Mouse (Mus musculus): ENCODE data around the gene Bag6. TPM values are rescaled to one million over a fixed set of nuclear protein-coding genes. Genes with fewer than 3 reads are reported as not detected.

The Bag6 gene
- polyA plus RNA-seq, 1 experiment from 2014 or later = 75.7 TPM

DNA sequence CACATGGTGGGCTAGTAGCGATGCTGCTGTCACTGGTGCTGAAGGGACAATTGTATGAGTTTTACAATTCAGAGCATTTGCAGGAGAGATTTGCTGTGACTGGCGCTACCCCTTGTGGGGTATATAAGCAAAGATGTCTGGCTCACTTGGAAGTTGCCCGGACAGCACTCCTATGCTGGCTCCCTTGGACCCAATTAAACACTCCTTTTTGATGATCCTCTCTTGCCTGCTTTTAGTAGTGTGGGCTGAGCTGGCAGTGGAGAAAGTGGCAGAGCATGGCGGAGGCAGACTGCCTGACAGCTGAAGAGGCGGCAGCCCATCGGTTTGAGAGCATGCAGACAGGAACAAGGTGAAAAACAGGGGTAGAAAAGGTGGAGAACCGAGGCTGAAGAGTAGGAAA, 32.8 kb downstream of the Bag6 start:
- WGBS = 88% methylated on average over 7 of the region's 7 CpGs
- Histone ChIP-seq H3K9me3 (replicated peaks; ENCODE audit: control insufficient read depth, low read length, poor library complexity, severe bottlenecking) (no peaks in the 10 kb centered on the region), H3K27me3 (ENCODE audit: control insufficient read depth, insufficient read depth, low read depth, low read length) (no peaks in the 10 kb centered on the region), H3K4me2 (ENCODE audit: low read length) (no peak overlapping the region), H3K27ac (ENCODE audit: low read length) (no peak overlapping the region), H3K4me1 (ENCODE audit: control insufficient read depth, insufficient read depth, low read length) (peaks cover 16% of the 10 kb centered on the region), H3K4me3 (ENCODE audit: low read depth, low read length) (no peak overlapping the region), H3K36me3 (ENCODE audit: control insufficient read depth, insufficient read depth, low read length) (no peaks in the 10 kb centered on the region), H3K9ac (ENCODE audit: low read depth, low read length) (no peak overlapping the region)
- ATAC-seq = no peak

- no peaks in the 10 kb centered on the region for H3K27me3 ChIP-seq (ENCODE audit: control insufficient read depth, insufficient read depth, low read depth, low read length)
- H3K9ac ChIP-seq (ENCODE audit: low read depth, low read length) = no peak overlapping the region
- no peak overlapping the region for H3K27ac ChIP-seq (ENCODE audit: low read length)
- H3K4me3 ChIP-seq (ENCODE audit: low read depth, low read length) = no peak overlapping the region
- WGBS = 18% methylated on average over 4 of the region's 4 CpGs
- H3K4me1 ChIP-seq (ENCODE audit: control insufficient read depth, insufficient read depth, low read length) = peaks cover 10% of the 10 kb centered on the region
- no peaks in the 10 kb centered on the region for H3K9me3 ChIP-seq (replicated peaks; ENCODE audit: control insufficient read depth, low read length, poor library complexity, severe bottlenecking)
- no peaks in the 10 kb centered on the region for H3K36me3 ChIP-seq (ENCODE audit: control insufficient read depth, insufficient read depth, low read length)
- ATAC-seq = no peak
- H3K4me2 ChIP-seq (ENCODE audit: low read length) = no peak overlapping the region
These were observed 33.7 kb downstream of the Bag6 start for GRCm38 (mm10) chr17:35168541-35169207.

- no peaks in the 10 kb centered on the region for H3K4me1 ChIP-seq (ENCODE audit: control insufficient read depth, insufficient read depth, low read length)
- no peak overlapping the region for H3K4me2 ChIP-seq (ENCODE audit: low read length)
- H3K9ac ChIP-seq (ENCODE audit: low read depth, low read length) = no peak overlapping the region
- H3K27ac ChIP-seq (ENCODE audit: low read length) = no peak overlapping the region
- no peaks in the 10 kb centered on the region for H3K9me3 ChIP-seq (replicated peaks; ENCODE audit: control insufficient read depth, low read length, poor library complexity, severe bottlenecking)
- WGBS = 67% methylated on average over 11 of the region's 11 CpGs
- no peak for ATAC-seq
- H3K36me3 ChIP-seq (ENCODE audit: control insufficient read depth, insufficient read depth, low read length) = no peaks in the 10 kb centered on the region
- H3K4me3 ChIP-seq (ENCODE audit: low read depth, low read length) = no peak overlapping the region
- H3K27me3 ChIP-seq (ENCODE audit: control insufficient read depth, insufficient read depth, low read depth, low read length) = no peaks in the 10 kb centered on the region
These were observed 37.7 kb downstream of the Bag6 start for GRCm38 (mm10) chr17:35172445-35173234.

DNA sequence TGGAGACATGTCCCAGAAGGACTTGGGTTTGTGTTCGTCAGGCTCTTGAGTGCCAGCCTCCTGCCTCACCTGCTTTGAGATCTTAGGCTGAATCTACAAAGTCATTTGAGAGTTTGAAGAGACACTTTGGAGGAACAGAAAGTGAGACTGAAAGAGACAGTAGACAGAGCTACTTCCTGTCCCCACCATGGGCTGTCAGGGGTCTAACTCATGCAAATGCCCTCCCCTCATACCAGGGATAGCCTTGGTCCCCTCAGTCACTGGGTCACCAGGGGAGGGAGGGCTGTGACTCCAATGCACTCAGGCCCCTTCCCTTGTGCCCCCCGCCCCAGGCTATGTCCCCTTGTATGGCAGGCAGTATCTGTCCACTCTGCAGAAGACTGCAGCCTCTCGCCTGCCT, 38.4 kb downstream of the Bag6 start:
- H3K4me2 ChIP-seq (ENCODE audit: low read length) = no peak overlapping the region
- H3K36me3 ChIP-seq (ENCODE audit: control insufficient read depth, insufficient read depth, low read length) = no peaks in the 10 kb centered on the region
- H3K4me1 ChIP-seq (ENCODE audit: control insufficient read depth, insufficient read depth, low read length) = no peaks in the 10 kb centered on the region
- ATAC-seq = no peak
- H3K27me3 ChIP-seq (ENCODE audit: control insufficient read depth, insufficient read depth, low read depth, low read length) = no peaks in the 10 kb centered on the region
- 82% methylated on average over 3 of the region's 3 CpGs for WGBS
- no peak overlapping the region for H3K9ac ChIP-seq (ENCODE audit: low read depth, low read length)
- no peaks in the 10 kb centered on the region for H3K9me3 ChIP-seq (replicated peaks; ENCODE audit: control insufficient read depth, low read length, poor library complexity, severe bottlenecking)
- no peak overlapping the region for H3K4me3 ChIP-seq (ENCODE audit: low read depth, low read length)
- no peak overlapping the region for H3K27ac ChIP-seq (ENCODE audit: low read length)

GRCm38 (mm10) chr17:35174201-35174977, 39.4 kb downstream of the Bag6 start:
- Histone ChIP-seq H3K4me3 (ENCODE audit: low read depth, low read length) (no peak overlapping the region), H3K27me3 (ENCODE audit: control insufficient read depth, insufficient read depth, low read depth, low read length) (no peaks in the 10 kb centered on the region), H3K36me3 (ENCODE audit: control insufficient read depth, insufficient read depth, low read length) (no peaks in the 10 kb centered on the region), H3K27ac (ENCODE audit: low read length) (no peak overlapping the region), H3K4me2 (ENCODE audit: low read length) (no peak overlapping the region), H3K4me1 (ENCODE audit: control insufficient read depth, insufficient read depth, low read length) (no peaks in the 10 kb centered on the region), H3K9ac (ENCODE audit: low read depth, low read length) (no peak overlapping the region), H3K9me3 (replicated peaks; ENCODE audit: control insufficient read depth, low read length, poor library complexity, severe bottlenecking) (no peaks in the 10 kb centered on the region)
- ATAC-seq = no peak
- WGBS = 80% methylated on average over 8 of the region's 8 CpGs

- no peak overlapping the region for H3K27ac ChIP-seq (ENCODE audit: low read length)
- no peaks in the 10 kb centered on the region for H3K4me1 ChIP-seq (ENCODE audit: control insufficient read depth, insufficient read depth, low read length)
- no peak overlapping the region for H3K4me3 ChIP-seq (ENCODE audit: low read depth, low read length)
- H3K27me3 ChIP-seq (ENCODE audit: control insufficient read depth, insufficient read depth, low read depth, low read length) = no peaks in the 10 kb centered on the region
- no peaks in the 10 kb centered on the region for H3K9me3 ChIP-seq (replicated peaks; ENCODE audit: control insufficient read depth, low read length, poor library complexity, severe bottlenecking)
- 69% methylated on average over 6 of the region's 6 CpGs for WGBS
- no peak overlapping the region for H3K9ac ChIP-seq (ENCODE audit: low read depth, low read length)
- H3K36me3 ChIP-seq (ENCODE audit: control insufficient read depth, insufficient read depth, low read length) = no peaks in the 10 kb centered on the region
- H3K4me2 ChIP-seq (ENCODE audit: low read length) = no peak overlapping the region
- ATAC-seq = no peak
These were observed 40.4 kb downstream of the Bag6 start for GRCm38 (mm10) chr17:35175382-35175781.

GRCm38 (mm10) chr17:35175968-35176367, 41.0 kb downstream of the Bag6 start, which contains the start of gene Aif1:
Aif1 (minus strand) TSS chr17:35176068.
- H3K36me3 ChIP-seq (ENCODE audit: control insufficient read depth, insufficient read depth, low read length) = no peaks in the 10 kb centered on the region
- H3K9ac ChIP-seq (ENCODE audit: low read depth, low read length) = no peak within 1 kb of the TSS
- H3K4me3 ChIP-seq (ENCODE audit: low read depth, low read length) = no peak within 1 kb of the TSS
- no peak within 1 kb of the TSS for H3K27ac ChIP-seq (ENCODE audit: low read length)
- no peaks in the 10 kb centered on the region for H3K27me3 ChIP-seq (ENCODE audit: control insufficient read depth, insufficient read depth, low read depth, low read length)
- H3K4me2 ChIP-seq (ENCODE audit: low read length) = no peak within 1 kb of the TSS
- 29% methylated on average over 2 of the region's 2 CpGs for WGBS
- no peak for ATAC-seq
- no peaks in the 10 kb centered on the region for H3K9me3 ChIP-seq (replicated peaks; ENCODE audit: control insufficient read depth, low read length, poor library complexity, severe bottlenecking)
- H3K4me1 ChIP-seq (ENCODE audit: control insufficient read depth, insufficient read depth, low read length) = no peaks in the 10 kb centered on the region

- H3K4me1 ChIP-seq (ENCODE audit: control insufficient read depth, insufficient read depth, low read length) = no peaks in the 10 kb centered on the region
- ATAC-seq = no peak
- no peak overlapping the region for H3K4me2 ChIP-seq (ENCODE audit: low read length)
- no peaks in the 10 kb centered on the region for H3K9me3 ChIP-seq (replicated peaks; ENCODE audit: control insufficient read depth, low read length, poor library complexity, severe bottlenecking)
- H3K27me3 ChIP-seq (ENCODE audit: control insufficient read depth, insufficient read depth, low read depth, low read length) = no peaks in the 10 kb centered on the region
- 15% methylated on average over 5 of the region's 5 CpGs for WGBS
- no peak overlapping the region for H3K9ac ChIP-seq (ENCODE audit: low read depth, low read length)
- H3K36me3 ChIP-seq (ENCODE audit: control insufficient read depth, insufficient read depth, low read length) = no peaks in the 10 kb centered on the region
- H3K27ac ChIP-seq (ENCODE audit: low read length) = no peak overlapping the region
- no peak overlapping the region for H3K4me3 ChIP-seq (ENCODE audit: low read depth, low read length)
These were observed 43.5 kb downstream of the Bag6 start for GRCm38 (mm10) chr17:35178528-35178927.

- no peak for ATAC-seq
- Histone ChIP-seq H3K9me3 (replicated peaks; ENCODE audit: control insufficient read depth, low read length, poor library complexity, severe bottlenecking) (no peaks in the 10 kb centered on the region), H3K4me3 (ENCODE audit: low read depth, low read length) (no peak overlapping the region), H3K27ac (ENCODE audit: low read length) (no peak overlapping the region), H3K27me3 (ENCODE audit: control insufficient read depth, insufficient read depth, low read depth, low read length) (no peaks in the 10 kb centered on the region), H3K4me1 (ENCODE audit: control insufficient read depth, insufficient read depth, low read length) (no peaks in the 10 kb centered on the region), H3K36me3 (ENCODE audit: control insufficient read depth, insufficient read depth, low read length) (no peaks in the 10 kb centered on the region), H3K9ac (ENCODE audit: low read depth, low read length) (no peak overlapping the region), H3K4me2 (ENCODE audit: low read length) (no peak overlapping the region)
- 81% methylated on average over 5 of the region's 5 CpGs for WGBS
These were observed 45.1 kb downstream of the Bag6 start for GRCm38 (mm10) chr17:35180093-35180492.

All from midbrain, embryonic 16.5 days (tissue).